Mouse (Mus musculus) lung, postnatal 0 days (tissue): Measurements from ENCODE around the gene Sec14l1. TPM values are rescaled to one million over a fixed set of nuclear protein-coding genes. Genes with fewer than 3 reads are reported as not detected.
"Not testable (repeated sequence)": the region's sequence is repeated elsewhere in the genome, so short reads cannot be mapped to it uniquely, and the experiment has no call there.

Source experiments
- ATAC-seq: fragments of 200-750 bp; cut with Nextera tagmentation; 2 replicates; pipeline ENCODE4 v1.8.0; 2017; ENCODE audit warnings: moderate library complexity
- DNase-seq: peaks from one replicate; pipeline ENCODE4 v3.0.0-alpha.2; 2016; ENCODE audit warnings: low spot score
- H3K27ac ChIP-seq: fragments of 300-500 bp; sonication (generic); 2 replicates; pipeline ENCODE4 v1.5.1; 2014; ENCODE audit warnings: antibody characterized with exemption, mild to moderate bottlenecking, low read length, mixed read lengths
- H3K27me3 ChIP-seq: fragments of 300-500 bp; sonication (generic); replicated peaks from 2 replicates; pipeline ENCODE4 v1.6.1; 2014; ENCODE audit warnings: low read length, mixed read lengths; ENCODE audit not compliant: insufficient read depth
- H3K36me3 ChIP-seq: fragments of 300-500 bp; sonication (generic); 2 replicates; pipeline ENCODE4 v1.6.1; 2014; ENCODE audit warnings: low read length, mixed read lengths; ENCODE audit not compliant: insufficient read depth
- H3K4me1 ChIP-seq: fragments of 300-500 bp; sonication (generic); 2 replicates; pipeline ENCODE4 v1.6.1; 2014; ENCODE audit warnings: antibody characterized with exemption, low read depth, low read length, mixed read lengths; ENCODE audit not compliant: insufficient read depth
- H3K4me2 ChIP-seq: fragments of 300-500 bp; sonication (generic); replicated peaks from 2 replicates; pipeline ENCODE4 v1.6.1; 2014; ENCODE audit warnings: low read depth, mild to moderate bottlenecking, low read length, moderate library complexity, mixed read lengths
- H3K4me3 ChIP-seq: fragments of 300-500 bp; sonication (generic); 2 replicates; pipeline ENCODE4 v1.5.1; 2014; ENCODE audit warnings: low read depth, low read length
- H3K9ac ChIP-seq: fragments of 300-500 bp; sonication (generic); replicated peaks from 2 replicates; pipeline ENCODE4 v1.6.1; 2014; ENCODE audit warnings: low read depth, mild to moderate bottlenecking
- H3K9me3 ChIP-seq: fragments of 300-500 bp; sonication (generic); 2 replicates; pipeline ENCODE4 v1.6.1; 2016; ENCODE audit warnings: low read length, mixed read lengths
- CTCF ChIP-seq: IDR thresholded peaks from 2 replicates; pipeline ENCODE4 v1.5.1; 2016; ENCODE audit warnings: antibody characterized with exemption, mild to moderate bottlenecking
- EP300 ChIP-seq: IDR thresholded peaks from 2 replicates; pipeline ENCODE4 v1.6.1; 2016; ENCODE audit warnings: antibody characterized with exemption, mild to moderate bottlenecking, control low read depth
- WGBS: fragments of 180-500 bp; shearing (Covaris S2); extraction: QIAGEN DNeasy Blood & Tissue Kit; methylation state at CpG from one replicate; pipeline ENCODE4 v1.1.7; 2014; 5-methylcytosine and 5-hydroxymethylcytosine counted together
- polyA plus RNA-seq: library from polyadenylated mRNA; unstranded; fragments of >200 nt; fragmentation: Nextera tagmentation; extraction: Ambion mirVana; gene quantifications from 2 replicates; pipeline ENCODE4 v1.2.1, GENCODE M21; 2015

Gene Sec14l1
- polyA plus RNA-seq, 1 experiment from 2014 or later: 62.4 TPM

- peaks cover 16% of the 10 kb centered on the region for H3K36me3 ChIP-seq
- H3K9ac ChIP-seq: no peak overlapping the region
- H3K27me3 ChIP-seq: no peaks in the 10 kb centered on the region
- no peak for ATAC-seq
- WGBS: 78% methylated on average over 17 of the region's 17 CpGs
- no peak overlapping the region for H3K4me3 ChIP-seq
- H3K4me1 ChIP-seq: peaks cover 19% of the 10 kb centered on the region
- no peak overlapping the region for H3K27ac ChIP-seq
- no peak for TF ChIP-seq CTCF
- TF ChIP-seq EP300: no peak
- H3K9me3 ChIP-seq: no peaks in the 10 kb centered on the region
- no peak overlapping the region for H3K4me2 ChIP-seq
- no peak for DNase-seq
Measured at GRCm38 (mm10) chr11:117079651-117080190, 35.2 kb upstream of the Sec14l1 start.

- no peaks in the 10 kb centered on the region for H3K9me3 ChIP-seq
- no peak overlapping the region for H3K4me2 ChIP-seq
- no peak for ATAC-seq
- no peak overlapping the region for H3K9ac ChIP-seq
- no peaks in the 10 kb centered on the region for H3K27me3 ChIP-seq
- no peak overlapping the region for H3K4me3 ChIP-seq
- peaks cover 16% of the 10 kb centered on the region for H3K36me3 ChIP-seq
- H3K4me1 ChIP-seq: peaks cover 19% of the 10 kb centered on the region
- H3K27ac ChIP-seq: no peak overlapping the region
- DNase-seq: no peak
- TF ChIP-seq EP300 (no peak), CTCF (no peak)
- WGBS: 87% methylated on average over 11 of the region's 11 CpGs
Measured at GRCm38 (mm10) chr11:117080209-117080608, 34.8 kb upstream of the Sec14l1 start.

- WGBS: 21% methylated on average over 16 of the region's 16 CpGs
- Histone ChIP-seq H3K27ac (peak overlapping the region; percentile 75), H3K4me1 (peaks cover 15% of the 10 kb centered on the region), H3K9me3 (no peaks in the 10 kb centered on the region), H3K9ac (no peak overlapping the region), H3K36me3 (peaks cover 16% of the 10 kb centered on the region), H3K27me3 (no peaks in the 10 kb centered on the region), H3K4me3 (no peak overlapping the region), H3K4me2 (peak overlapping the region; percentile 11; the same call in 1 of the 2 replicates)
- TF ChIP-seq EP300: peak; percentile 92
- TF ChIP-seq CTCF: peak; percentile 97
- peak; percentile 98 for DNase-seq
- peak; percentile 94 for ATAC-seq
Measured at GRCm38 (mm10) chr11:117081165-117082064, 33.6 kb upstream of the Sec14l1 start.

- Histone ChIP-seq H3K4me2 (no peak overlapping the region), H3K4me3 (no peak overlapping the region), H3K9me3 (no peaks in the 10 kb centered on the region), H3K4me1 (peaks cover 14% of the 10 kb centered on the region), H3K27me3 (no peaks in the 10 kb centered on the region), H3K36me3 (peaks cover 16% of the 10 kb centered on the region), H3K27ac (peak overlapping the region; percentile 78), H3K9ac (no peak overlapping the region)
- WGBS: 65% methylated on average over 11 of the region's 11 CpGs
- TF ChIP-seq CTCF (no peak), EP300 (no peak)
- DNase-seq (no peak), ATAC-seq (no peak)
Measured at GRCm38 (mm10) chr11:117082353-117082934, 32.5 kb upstream of the Sec14l1 start.

- Histone ChIP-seq H3K9me3 (no peaks in the 10 kb centered on the region), H3K4me2 (no peak overlapping the region), H3K36me3 (peaks cover 16% of the 10 kb centered on the region), H3K27ac (peak overlapping the region; percentile 78), H3K4me3 (no peak overlapping the region), H3K4me1 (peaks cover 16% of the 10 kb centered on the region), H3K9ac (no peak overlapping the region), H3K27me3 (no peaks in the 10 kb centered on the region)
- ATAC-seq (peak; percentile 32), DNase-seq (peak; percentile 86)
- TF ChIP-seq CTCF (no peak), EP300 (peak; percentile 79)
- 40% methylated on average over 19 of the region's 19 CpGs for WGBS
Measured at GRCm38 (mm10) chr11:117083052-117083881, 31.7 kb upstream of the Sec14l1 start.

- ATAC-seq, H3K9me3 ChIP-seq, H3K4me2 ChIP-seq, H3K9ac ChIP-seq, H3K27me3 ChIP-seq, DNase-seq, H3K4me3 ChIP-seq: not testable (repeated sequence)
- 95% methylated on average over 3 of the region's 3 CpGs for WGBS
- Histone ChIP-seq H3K36me3 (peaks cover 14% of the 10 kb centered on the region), H3K4me1 (peaks cover 17% of the 10 kb centered on the region), H3K27ac (peak overlapping the region; percentile 78; the same call in 1 of the 2 replicates)
Measured at GRCm38 (mm10) chr11:117083882-117084260, 31.1 kb upstream of the Sec14l1 start.
